Mouse (Mus musculus) myocyte (in vitro differentiated cells): ENCODE data around the gene Myoz2. TPM values are rescaled to one million over a fixed set of nuclear protein-coding genes. Genes with fewer than 3 reads are reported as not detected.

Experiments
- H3K27me3 ChIP-seq: one replicate; pipeline ENCODE4 v1.6.1; 2011; ENCODE audit not compliant: control insufficient read depth, insufficient read depth, insufficient read length
- H3K36me3 ChIP-seq: one replicate; pipeline ENCODE4 v1.6.1; 2011; ENCODE audit not compliant: control insufficient read depth, insufficient read depth
- H3K4me2 ChIP-seq: one replicate; pipeline ENCODE4 v1.6.1; 2011; ENCODE audit warnings: low read depth, control low read depth
- H3K4me3 ChIP-seq: one replicate; pipeline ENCODE4 v1.5.1; 2011; ENCODE audit warnings: mild to moderate bottlenecking, control low read depth, moderate library complexity
- H3K79me2 ChIP-seq: one replicate; pipeline ENCODE4 v1.6.1; 2011; ENCODE audit not compliant: control insufficient read depth, insufficient read depth
- H3ac ChIP-seq: one replicate; pipeline ENCODE4 v1.6.1; 2011; ENCODE audit not compliant: control insufficient read depth, insufficient read length
- CEBPB ChIP-seq: IDR thresholded peaks from 2 replicates; pipeline ENCODE4 v1.6.1; 2011; ENCODE audit warnings: mild to moderate bottlenecking, moderate library complexity; ENCODE audit not compliant: poor library complexity, insufficient read depth, severe bottlenecking
- E2F4 ChIP-seq: IDR thresholded peaks from one replicate; pipeline ENCODE4 v1.6.1; 2011; ENCODE audit warnings: mild to moderate bottlenecking, control low read depth, moderate library complexity; ENCODE audit not compliant: insufficient read depth
- MAX ChIP-seq: IDR thresholded peaks from one replicate; pipeline ENCODE4 v1.6.1; 2011; ENCODE audit warnings: low read depth, mild to moderate bottlenecking, control low read depth
- MYOD1 ChIP-seq, 3 experiments: IDR thresholded peaks; one replicate each; pipeline ENCODE4 v1.6.1; 2011; ENCODE audit warnings: control low read depth in 2 of 3, low read depth in 2 of 3, mild to moderate bottlenecking in 2 of 3, moderate library complexity in 1 of 3; ENCODE audit not compliant: insufficient read length in 2 of 3, control insufficient read depth in 1 of 3
- MYOG ChIP-seq, 3 experiments: IDR thresholded peaks; one replicate each; pipeline ENCODE4 v1.6.1; 2011; ENCODE audit warnings: control low read depth in 2 of 3, low read depth in 2 of 3, mild to moderate bottlenecking in 2 of 3; ENCODE audit not compliant: insufficient read length in 2 of 3, control insufficient read depth in 1 of 3, insufficient read depth in 1 of 3
- POLR2A ChIP-seq: IDR thresholded peaks from one replicate; pipeline ENCODE4 v1.6.1; 2011; ENCODE audit warnings: low read depth, mild to moderate bottlenecking, control low read depth, moderate library complexity; ENCODE audit not compliant: insufficient read length
- POLR2AphosphoS2 ChIP-seq: IDR thresholded peaks from one replicate; pipeline ENCODE4 v1.6.1; 2011; ENCODE audit warnings: low read depth, control low read depth; ENCODE audit not compliant: insufficient read length
- REST ChIP-seq: IDR thresholded peaks from one replicate; pipeline ENCODE4 v1.6.1; 2011; ENCODE audit warnings: mild to moderate bottlenecking, control low read depth, moderate library complexity; ENCODE audit not compliant: insufficient read depth, insufficient read length
- SRF ChIP-seq: IDR thresholded peaks from one replicate; pipeline ENCODE4 v1.6.1; 2011; ENCODE audit warnings: low read depth; ENCODE audit not compliant: control insufficient read depth, insufficient read length
- TCF12 ChIP-seq: IDR thresholded peaks from one replicate; pipeline ENCODE4 v1.6.1; 2011; ENCODE audit warnings: mild to moderate bottlenecking, control low read depth; ENCODE audit not compliant: poor library complexity, insufficient read depth, severe bottlenecking
- TCF3 ChIP-seq: IDR thresholded peaks from one replicate; pipeline ENCODE4 v1.6.1; 2011; ENCODE audit warnings: low read depth, control low read depth; ENCODE audit not compliant: insufficient read length
- USF1 ChIP-seq: IDR thresholded peaks from one replicate; pipeline ENCODE4 v1.6.1; 2011; ENCODE audit warnings: low read depth, mild to moderate bottlenecking, control low read depth, moderate library complexity
- polyA plus RNA-seq: library from polyadenylated mRNA; unstranded; fragments of >200 nt; fragmentation: generic; extraction: Trizol; gene quantifications from one replicate; pipeline ENCODE4 v1.2.1, GENCODE M21; 2012; ENCODE audit warnings: missing spikeins

The Myoz2 gene
- polyA plus RNA-seq, 1 experiment, result 134 TPM

DNA sequence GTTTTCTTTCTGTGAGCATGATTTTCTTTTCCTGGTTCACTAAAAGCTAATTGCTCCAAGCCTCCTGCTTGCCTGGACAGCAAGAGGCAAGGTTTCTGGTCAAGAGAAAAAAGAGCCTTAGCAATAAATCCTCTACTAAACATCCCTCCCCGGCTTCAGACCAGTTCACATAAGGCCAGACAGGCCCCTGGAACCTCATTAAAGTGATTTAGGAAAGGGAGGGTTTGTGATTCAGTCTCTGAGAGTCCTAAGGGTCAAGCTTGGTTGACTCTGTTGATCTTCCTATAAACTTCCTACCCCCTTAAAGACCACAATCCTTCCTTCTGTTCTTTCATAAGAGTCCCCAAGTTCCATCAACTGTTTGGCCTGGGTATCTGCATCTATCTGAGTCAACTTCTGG lies 37.8 kb downstream of the Myoz2 start:
- Histone ChIP-seq H3K27me3 (no peaks in the 10 kb centered on the region), H3K36me3 (no peaks in the 10 kb centered on the region), H3ac (no peak overlapping the region), H3K4me3 (no peak overlapping the region), H3K79me2 (no peaks in the 10 kb centered on the region), H3K4me2 (no peak overlapping the region)
- TF ChIP-seq TCF3, result no peak
- no peak for TF ChIP-seq USF1
- no peak for TF ChIP-seq REST
- TF ChIP-seq MYOD1 (IDR thresholded peaks at IDR 0.05; ENCODE audit: control insufficient read depth in 1 of 3, insufficient read length in 2 of 3, low read depth in 2 of 3), result no peak
- no peak for TF ChIP-seq MAX
- TF ChIP-seq TCF12, result no peak
- TF ChIP-seq MYOG (IDR thresholded peaks at IDR 0.05; ENCODE audit: control insufficient read depth in 1 of 3, insufficient read depth in 1 of 3, insufficient read length in 2 of 3, low read depth in 2 of 3), result no peak
- no peak for TF ChIP-seq POLR2A
- no peak for TF ChIP-seq CEBPB
- TF ChIP-seq SRF, result no peak
- TF ChIP-seq POLR2AphosphoS2, result no peak
- TF ChIP-seq E2F4, result no peak

DNA sequence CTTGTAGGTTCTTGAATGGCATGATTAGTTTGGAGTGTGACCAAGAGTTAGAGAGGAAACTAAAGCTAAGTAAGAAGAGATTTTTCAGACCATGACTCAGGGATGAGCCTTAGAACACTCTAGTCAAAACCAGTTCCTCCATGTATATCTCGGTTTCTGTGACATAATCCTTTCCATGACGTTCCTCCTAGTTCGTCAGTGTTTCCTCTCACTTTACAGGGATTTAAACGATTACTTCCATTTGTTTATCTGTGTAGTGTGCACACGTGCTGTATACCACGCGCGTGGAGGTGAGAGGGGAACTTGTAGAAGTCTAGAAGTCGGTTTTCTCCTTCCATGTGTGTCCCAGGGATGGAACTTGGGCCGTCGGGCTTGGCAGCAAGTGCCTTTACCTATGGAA lies 47.9 kb downstream of the Myoz2 start:
- Histone ChIP-seq H3K27me3 (no peaks in the 10 kb centered on the region), H3K4me3 (no peak overlapping the region), H3ac (no peak overlapping the region), H3K4me2 (no peak overlapping the region), H3K36me3 (no peaks in the 10 kb centered on the region), H3K79me2 (peaks cover 16% of the 10 kb centered on the region)
- no peak for TF ChIP-seq TCF12
- TF ChIP-seq E2F4, result no peak
- no peak for TF ChIP-seq TCF3
- TF ChIP-seq CEBPB, result no peak
- TF ChIP-seq SRF, result no peak
- TF ChIP-seq POLR2A, result no peak
- TF ChIP-seq MAX, result no peak
- TF ChIP-seq REST, result no peak
- no peak for TF ChIP-seq MYOG (IDR thresholded peaks at IDR 0.05; ENCODE audit: control insufficient read depth in 1 of 3, insufficient read depth in 1 of 3, insufficient read length in 2 of 3, low read depth in 2 of 3)
- TF ChIP-seq USF1, result no peak
- no peak for TF ChIP-seq POLR2AphosphoS2

GRCm38 (mm10) chr3:122986386-122986785 lies 48.4 kb downstream of the Myoz2 start:
- no peaks in the 10 kb centered on the region for H3K36me3 ChIP-seq
- no peaks in the 10 kb centered on the region for H3K27me3 ChIP-seq
- TF ChIP-seq MYOD1 (IDR thresholded peaks at IDR 0.05; ENCODE audit: control insufficient read depth in 1 of 3, insufficient read length in 2 of 3, low read depth in 2 of 3) (no peak), USF1 (no peak), REST (no peak), TCF12 (no peak), TCF3 (no peak), MAX (no peak), POLR2AphosphoS2 (no peak), E2F4 (no peak), POLR2A (no peak), SRF (no peak), CEBPB (no peak), MYOG (IDR thresholded peaks at IDR 0.05; ENCODE audit: control insufficient read depth in 1 of 3, insufficient read depth in 1 of 3, insufficient read length in 2 of 3, low read depth in 2 of 3) (no peak)
- no peak overlapping the region for H3K4me3 ChIP-seq
- H3K4me2 ChIP-seq, result no peak overlapping the region
- no peak overlapping the region for H3ac ChIP-seq
- H3K79me2 ChIP-seq, result peaks cover 21% of the 10 kb centered on the region

DNA sequence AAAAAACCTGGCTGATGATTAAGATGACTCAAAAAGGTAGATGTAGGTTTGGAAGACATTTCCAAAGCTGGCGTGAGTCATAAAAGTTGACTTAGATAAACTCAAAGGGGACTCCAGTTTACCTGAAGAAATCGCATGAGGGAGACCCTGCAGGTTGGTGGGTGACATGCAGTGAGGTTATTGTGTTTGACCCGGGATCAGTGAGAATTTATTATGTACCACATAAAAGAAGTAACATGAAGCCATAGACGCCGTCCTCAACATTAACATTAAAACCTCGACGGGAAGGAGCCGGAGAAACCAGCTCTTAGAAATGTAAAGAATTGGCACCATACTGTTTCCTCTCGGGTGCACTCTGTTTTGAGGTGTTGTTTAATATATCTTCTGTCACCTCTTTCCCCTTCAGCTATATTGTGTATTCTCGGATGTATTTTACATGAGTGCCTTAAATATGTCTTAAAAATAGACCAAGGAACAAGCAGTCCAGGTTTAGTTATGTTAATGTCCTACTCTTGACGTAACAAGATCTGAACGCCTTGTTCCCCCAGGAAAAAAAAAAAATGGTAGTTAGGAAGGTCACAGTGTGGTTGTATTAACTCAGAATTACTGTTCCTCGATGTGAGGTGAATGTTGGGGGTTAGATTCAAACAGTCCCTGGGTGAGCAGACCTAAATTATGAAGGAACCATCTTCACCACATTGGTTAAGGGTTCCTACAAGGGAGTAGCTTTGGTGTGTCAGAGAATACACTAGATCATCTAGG lies 49.5 kb downstream of the Myoz2 start:
- Histone ChIP-seq H3K4me3 (peak overlapping the region; percentile 51), H3K36me3 (no peaks in the 10 kb centered on the region), H3K79me2 (peaks cover 22% of the 10 kb centered on the region), H3K27me3 (no peaks in the 10 kb centered on the region), H3ac (peak overlapping the region; percentile 77), H3K4me2 (peak overlapping the region; percentile 80)
- TF ChIP-seq POLR2A, result no peak
- no peak for TF ChIP-seq SRF
- TF ChIP-seq USF1, result no peak
- no peak for TF ChIP-seq CEBPB
- no peak for TF ChIP-seq E2F4
- TF ChIP-seq MAX, result no peak
- TF ChIP-seq MYOG (IDR thresholded peaks at IDR 0.05; ENCODE audit: control insufficient read depth in 1 of 3, insufficient read depth in 1 of 3, insufficient read length in 2 of 3, low read depth in 2 of 3), result no peak
- no peak for TF ChIP-seq REST
- no peak for TF ChIP-seq TCF12
- no peak for TF ChIP-seq TCF3
- no peak for TF ChIP-seq POLR2AphosphoS2
- TF ChIP-seq MYOD1 (IDR thresholded peaks at IDR 0.05; ENCODE audit: control insufficient read depth in 1 of 3, insufficient read length in 2 of 3, low read depth in 2 of 3), result no peak
